Mouse (Mus musculus) C2C12 (cell line): ENCODE measurements around the gene Clip3.

Experiments used
- CEBPB ChIP-seq: IDR thresholded peaks from one replicate; pipeline ENCODE4 v1.6.1; 2011; ENCODE audit warnings: low read depth, mild to moderate bottlenecking, control low read depth, moderate library complexity
- CTCF ChIP-seq: IDR thresholded peaks from one replicate; pipeline ENCODE4 v1.5.1; 2011; ENCODE audit not compliant: control insufficient read depth, insufficient read depth, insufficient read length
- FOSL1 ChIP-seq: IDR thresholded peaks from one replicate; pipeline ENCODE4 v1.8.0; 2011; ENCODE audit warnings: mild to moderate bottlenecking, low read length; ENCODE audit not compliant: poor library complexity, insufficient read depth, severe bottlenecking
- MAX ChIP-seq: IDR thresholded peaks from one replicate; pipeline ENCODE4 v1.6.1; 2011; ENCODE audit warnings: mild to moderate bottlenecking, control low read depth
- MYOD1 ChIP-seq: IDR thresholded peaks from one replicate; pipeline ENCODE4 v1.6.1; 2011; ENCODE audit warnings: low read depth; ENCODE audit not compliant: control insufficient read depth, insufficient read length
- MYOG ChIP-seq: IDR thresholded peaks from one replicate; pipeline ENCODE4 v1.6.1; 2011; ENCODE audit not compliant: control insufficient read depth, insufficient read length; ENCODE audit errors: extremely low read depth
- USF1 ChIP-seq: IDR thresholded peaks from one replicate; pipeline ENCODE4 v1.6.1; 2011; ENCODE audit warnings: low read depth, mild to moderate bottlenecking, control low read depth, moderate library complexity

DNA sequence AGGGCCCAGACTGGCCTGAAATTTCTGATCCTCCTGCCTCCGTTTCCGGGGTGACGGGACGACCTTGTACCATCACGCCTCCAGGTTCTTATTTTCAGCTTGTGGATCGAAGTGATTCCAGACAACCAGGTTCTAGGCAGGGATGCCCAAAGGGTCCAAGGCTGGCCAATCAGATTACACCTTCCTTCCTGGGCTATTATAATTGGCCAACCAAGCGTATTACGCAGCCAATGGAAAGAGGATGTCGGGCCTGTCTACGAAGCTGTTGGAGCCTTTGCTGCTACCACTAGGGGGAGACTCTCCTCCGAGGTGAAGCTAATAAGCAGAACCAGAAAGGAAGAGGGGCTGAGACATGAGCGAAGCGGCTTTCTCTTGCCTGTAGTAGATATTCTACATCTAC is 40.4 kb downstream of the Clip3 start:
- peak; percentile 6 for TF ChIP-seq CTCF
- TF ChIP-seq CEBPB = no peak
- TF ChIP-seq USF1 = no peak
- no peak for TF ChIP-seq MYOG
- no peak for TF ChIP-seq FOSL1
- TF ChIP-seq MAX = no peak
- no peak for TF ChIP-seq MYOD1
